Mouse (Mus musculus) heart, postnatal 4 days (tissue): ENCODE measurements around the gene 4930447C04Rik. TPM values are rescaled to one million over a fixed set of nuclear protein-coding genes. Genes with fewer than 3 reads are reported as not detected.

Experiments used
- DNase-seq: peaks from one replicate; pipeline ENCODE4 v3.0.0; 2021
- total RNA-seq, 2 experiments: library from RNA; stranded (reverse); gene quantifications; 2 replicates each; pipeline ENCODE4 v1.2.3; 2021

4930447C04Rik gene
- total RNA-seq, 2 experiments from 2014 or later: 0.72 to 1.2 TPM

- DNase-seq: no peak
Observed at GRCm38 (mm10) chr12:72942171-72942570, 1.6 kb upstream of the 4930447C04Rik start.

- no peak for DNase-seq
Observed at GRCm38 (mm10) chr12:72941398-72942051, 951 bp upstream of the 4930447C04Rik start.

GRCm38 (mm10) chr12:72940822-72941397 lies 336 bp upstream of the 4930447C04Rik start:
- no peak for DNase-seq

GRCm38 (mm10) chr12:72939616-72940015 lies 958 bp downstream of the 4930447C04Rik start, which contains the start of gene Six6:
Gene Six6 (plus strand): TSS chr12:72939892.
- DNase-seq: peak; percentile 34

- no peak for DNase-seq
Observed at GRCm38 (mm10) chr12:72938600-72939490, 1.7 kb downstream of the 4930447C04Rik start.

GRCm38 (mm10) chr12:72938176-72938575 lies 2.4 kb downstream of the 4930447C04Rik start:
- no peak for DNase-seq

- DNase-seq: no peak
Observed at GRCm38 (mm10) chr12:72937537-72938120, 2.9 kb downstream of the 4930447C04Rik start.

- DNase-seq: no peak
Observed at GRCm38 (mm10) chr12:72936751-72937150, 3.8 kb downstream of the 4930447C04Rik start.

GRCm38 (mm10) chr12:72917159-72917993 lies 23.2 kb downstream of the 4930447C04Rik start:
- DNase-seq: peak; percentile 54

- no peak for DNase-seq
Observed at GRCm38 (mm10) chr12:72854377-72855032, 86.1 kb downstream of the 4930447C04Rik start.

- no peak for DNase-seq
Observed at GRCm38 (mm10) chr12:72853406-72854076, 87.0 kb downstream of the 4930447C04Rik start.

- no peak for DNase-seq
Observed at GRCm38 (mm10) chr12:72852264-72852663, 88.3 kb downstream of the 4930447C04Rik start.

- DNase-seq: no peak
Observed at GRCm38 (mm10) chr12:72850146-72850545, 90.4 kb downstream of the 4930447C04Rik start.

- DNase-seq: peak; percentile 59
Observed at GRCm38 (mm10) chr12:72847725-72848124, 92.8 kb downstream of the 4930447C04Rik start.

- no peak for DNase-seq
Observed at GRCm38 (mm10) chr12:72845946-72846345, 94.6 kb downstream of the 4930447C04Rik start.

GRCm38 (mm10) chr12:72843973-72844620 lies 96.5 kb downstream of the 4930447C04Rik start:
- peak; percentile 71 for DNase-seq

GRCm38 (mm10) chr12:72843555-72843954 lies 97.0 kb downstream of the 4930447C04Rik start:
- DNase-seq: no peak

- no peak for DNase-seq
Observed at GRCm38 (mm10) chr12:72843135-72843534, 97.4 kb downstream of the 4930447C04Rik start.

- DNase-seq: no peak
Observed at GRCm38 (mm10) chr12:72841500-72841899, 99.1 kb downstream of the 4930447C04Rik start.

- no peak for DNase-seq
Observed at GRCm38 (mm10) chr12:72837302-72837701, 103.3 kb downstream of the 4930447C04Rik start.
